Mouse (Mus musculus): Measurements from ENCODE around the gene Chrna7.

- TF ChIP-seq POLR2A (IDR thresholded peaks at IDR 0.05; ENCODE audit: extremely low read depth, insufficient read depth, low read length) = no peak
- no peak for TF ChIP-seq CTCF (IDR thresholded peaks at IDR 0.05; ENCODE audit: low read depth, low read length)
Measured at GRCm38 (mm10) chr7:63249404-63249803, 37.0 kb upstream of the Chrna7 start.
